Mouse (Mus musculus): ENCODE results near the gene Olfr596. TPM values are rescaled to one million over a fixed set of nuclear protein-coding genes. Genes with fewer than 3 reads are reported as not detected.

The Olfr596 gene
- polyA plus RNA-seq (2015; fragmentation: Illumina TruSeq; extraction: RNeasy Lipid Tissue Mini Kit (QIAGEN cat#74804); ENCODE audit: insufficient read depth, low read depth, low replicate concordance), result not detected

DNA sequence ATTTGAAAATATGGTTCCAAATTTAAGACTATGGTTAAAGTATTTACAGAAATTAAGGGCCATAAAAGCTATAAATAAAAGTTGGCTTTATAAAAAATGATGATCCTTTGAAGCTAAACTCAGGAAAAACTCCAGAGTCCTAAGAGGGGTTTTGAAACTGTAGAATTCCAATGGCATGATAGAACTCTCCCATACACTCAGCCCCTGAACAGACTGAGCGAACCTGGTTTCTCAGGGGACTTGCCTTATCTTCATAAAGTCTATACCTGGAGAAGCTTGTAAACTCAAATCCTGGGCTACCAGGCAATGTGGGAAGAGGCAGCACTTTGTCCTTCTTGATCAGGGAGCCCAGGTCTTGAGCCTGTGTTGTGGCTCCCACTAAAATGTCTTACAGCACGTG, at the start of gene Olfr596:
Gene Olfr596 (plus strand): TSS at position 301 of the 400 bp plus-strand sequence.

GRCm38 (mm10) chr7:103316015-103316414, 10.6 kb downstream of the Olfr596 start, which contains the start of gene Olfr597:
Olfr597 (plus strand) TSS chr7:103316315.

DNA sequence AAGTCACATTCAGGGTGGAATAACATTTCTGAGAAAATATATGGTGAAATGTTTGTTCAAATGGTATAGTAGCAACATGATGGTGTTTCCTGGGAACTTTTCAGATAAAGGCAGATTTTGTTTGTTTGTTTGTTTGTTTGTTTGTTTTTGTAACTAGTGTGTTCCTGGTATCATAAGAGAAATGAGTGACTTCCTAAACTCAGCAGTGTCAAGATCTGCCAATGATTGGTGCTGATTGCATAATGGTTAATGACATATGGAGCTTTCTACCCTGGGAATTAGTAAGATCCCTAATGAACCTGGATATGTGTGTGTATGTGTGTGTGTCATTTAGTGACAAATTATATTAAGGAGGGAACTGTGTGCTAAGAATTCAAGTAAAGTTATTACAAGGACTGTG, 17.8 kb downstream of the Olfr596 start, which contains the start of gene Olfr598:
Gene Olfr598 (plus strand): TSS at position 301 of the 400 bp plus-strand sequence.

DNA sequence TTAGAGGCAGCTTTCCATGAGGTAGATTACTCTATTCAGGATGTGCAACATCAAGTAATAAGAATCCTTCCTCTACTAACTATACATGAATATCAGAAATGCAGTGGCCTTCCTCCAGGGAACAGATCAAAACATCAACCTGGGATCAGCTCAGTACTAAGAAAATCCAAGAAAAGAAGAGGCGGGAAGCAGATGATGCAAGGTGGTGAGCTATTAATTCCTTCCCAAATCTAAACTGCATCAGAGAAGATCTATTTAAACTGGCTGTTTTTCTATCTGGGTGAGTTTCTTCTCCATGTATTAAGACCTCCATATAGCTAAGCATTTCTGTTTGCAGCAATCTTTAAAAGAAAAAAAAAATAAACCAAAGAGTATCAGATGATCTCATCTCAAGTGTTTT, 30.2 kb downstream of the Olfr596 start, which contains the start of gene Olfr599:
Gene Olfr599 (plus strand): TSS at position 301 of the 400 bp plus-strand sequence.

GRCm38 (mm10) chr7:103349569-103349968, 44.1 kb downstream of the Olfr596 start, which contains the start of gene Olfr600:
Olfr600 (minus strand) TSS chr7:103349669.

Other genes starting within 250 kb of the Olfr596 start
- not detected for gene Olfr584, start 223.8 kb upstream of the Olfr596 start, polyA plus RNA-seq (2015; fragmentation: Illumina TruSeq; extraction: RNeasy Lipid Tissue Mini Kit (QIAGEN cat#74804); ENCODE audit: insufficient read depth, low read depth, low replicate concordance)
- not detected for gene Olfr585, start 207.9 kb upstream of the Olfr596 start, polyA plus RNA-seq (2015; fragmentation: Illumina TruSeq; extraction: RNeasy Lipid Tissue Mini Kit (QIAGEN cat#74804); ENCODE audit: insufficient read depth, low read depth, low replicate concordance)
- gene Olfr586, start 180.0 kb upstream of the Olfr596 start, polyA plus RNA-seq (2015; fragmentation: Illumina TruSeq; extraction: RNeasy Lipid Tissue Mini Kit (QIAGEN cat#74804); ENCODE audit: insufficient read depth, low read depth, low replicate concordance), result not detected
- gene Olfr588-ps1, start 164.8 kb upstream of the Olfr596 start, polyA plus RNA-seq (2015; fragmentation: Illumina TruSeq; extraction: RNeasy Lipid Tissue Mini Kit (QIAGEN cat#74804); ENCODE audit: insufficient read depth, low read depth, low replicate concordance), result not detected
- not detected for gene Olfr589, start 149.3 kb upstream of the Olfr596 start, polyA plus RNA-seq (2015; fragmentation: Illumina TruSeq; extraction: RNeasy Lipid Tissue Mini Kit (QIAGEN cat#74804); ENCODE audit: insufficient read depth, low read depth, low replicate concordance)
- gene Olfr591, start 127.3 kb upstream of the Olfr596 start, polyA plus RNA-seq (2015; fragmentation: Illumina TruSeq; extraction: RNeasy Lipid Tissue Mini Kit (QIAGEN cat#74804); ENCODE audit: insufficient read depth, low read depth, low replicate concordance), result not detected
- gene Olfr592, start 120.8 kb upstream of the Olfr596 start, polyA plus RNA-seq (2015; fragmentation: Illumina TruSeq; extraction: RNeasy Lipid Tissue Mini Kit (QIAGEN cat#74804); ENCODE audit: insufficient read depth, low read depth, low replicate concordance), result not detected
- gene Olfr593, start 93.8 kb upstream of the Olfr596 start, polyA plus RNA-seq (2015; fragmentation: Illumina TruSeq; extraction: RNeasy Lipid Tissue Mini Kit (QIAGEN cat#74804); ENCODE audit: insufficient read depth, low read depth, low replicate concordance), result not detected
- gene Olfr594, start 88.7 kb upstream of the Olfr596 start, polyA plus RNA-seq (2015; fragmentation: Illumina TruSeq; extraction: RNeasy Lipid Tissue Mini Kit (QIAGEN cat#74804); ENCODE audit: insufficient read depth, low read depth, low replicate concordance), result not detected
- not detected for gene Usp17ld, start 53.1 kb upstream of the Olfr596 start, polyA plus RNA-seq (2015; fragmentation: Illumina TruSeq; extraction: RNeasy Lipid Tissue Mini Kit (QIAGEN cat#74804); ENCODE audit: insufficient read depth, low read depth, low replicate concordance)
- not detected for gene Olfr597, start 10.7 kb downstream of the Olfr596 start, polyA plus RNA-seq (2015; fragmentation: Illumina TruSeq; extraction: RNeasy Lipid Tissue Mini Kit (QIAGEN cat#74804); ENCODE audit: insufficient read depth, low read depth, low replicate concordance)
- not detected for gene Olfr598, start 17.9 kb downstream of the Olfr596 start, polyA plus RNA-seq (2015; fragmentation: Illumina TruSeq; extraction: RNeasy Lipid Tissue Mini Kit (QIAGEN cat#74804); ENCODE audit: insufficient read depth, low read depth, low replicate concordance)
- not detected for gene Olfr599, start 30.3 kb downstream of the Olfr596 start, polyA plus RNA-seq (2015; fragmentation: Illumina TruSeq; extraction: RNeasy Lipid Tissue Mini Kit (QIAGEN cat#74804); ENCODE audit: insufficient read depth, low read depth, low replicate concordance)
- gene Olfr600, start 44.0 kb downstream of the Olfr596 start, polyA plus RNA-seq (2015; fragmentation: Illumina TruSeq; extraction: RNeasy Lipid Tissue Mini Kit (QIAGEN cat#74804); ENCODE audit: insufficient read depth, low read depth, low replicate concordance), result not detected
- gene Olfr601, start 57.0 kb downstream of the Olfr596 start, polyA plus RNA-seq (2015; fragmentation: Illumina TruSeq; extraction: RNeasy Lipid Tissue Mini Kit (QIAGEN cat#74804); ENCODE audit: insufficient read depth, low read depth, low replicate concordance), result not detected
- not detected for gene Olfr603, start 80.5 kb downstream of the Olfr596 start, polyA plus RNA-seq (2015; fragmentation: Illumina TruSeq; extraction: RNeasy Lipid Tissue Mini Kit (QIAGEN cat#74804); ENCODE audit: insufficient read depth, low read depth, low replicate concordance)
- gene Usp17lc, start 109.4 kb downstream of the Olfr596 start, polyA plus RNA-seq (2015; fragmentation: Illumina TruSeq; extraction: RNeasy Lipid Tissue Mini Kit (QIAGEN cat#74804); ENCODE audit: insufficient read depth, low read depth, low replicate concordance), result not detected
- not detected for gene Olfr605, start 139.8 kb downstream of the Olfr596 start, polyA plus RNA-seq (2015; fragmentation: Illumina TruSeq; extraction: RNeasy Lipid Tissue Mini Kit (QIAGEN cat#74804); ENCODE audit: insufficient read depth, low read depth, low replicate concordance)
- gene Olfr606, start 143.4 kb downstream of the Olfr596 start, polyA plus RNA-seq (2015; fragmentation: Illumina TruSeq; extraction: RNeasy Lipid Tissue Mini Kit (QIAGEN cat#74804); ENCODE audit: insufficient read depth, low read depth, low replicate concordance), result not detected
- gene Olfr607, start 158.5 kb downstream of the Olfr596 start, polyA plus RNA-seq (2015; fragmentation: Illumina TruSeq; extraction: RNeasy Lipid Tissue Mini Kit (QIAGEN cat#74804); ENCODE audit: insufficient read depth, low read depth, low replicate concordance), result not detected
- not detected for gene Olfr608, start 164.2 kb downstream of the Olfr596 start, polyA plus RNA-seq (2015; fragmentation: Illumina TruSeq; extraction: RNeasy Lipid Tissue Mini Kit (QIAGEN cat#74804); ENCODE audit: insufficient read depth, low read depth, low replicate concordance)
- not detected for gene Olfr609, start 192.4 kb downstream of the Olfr596 start, polyA plus RNA-seq (2015; fragmentation: Illumina TruSeq; extraction: RNeasy Lipid Tissue Mini Kit (QIAGEN cat#74804); ENCODE audit: insufficient read depth, low read depth, low replicate concordance)
- not detected for gene Olfr610, start 206.5 kb downstream of the Olfr596 start, polyA plus RNA-seq (2015; fragmentation: Illumina TruSeq; extraction: RNeasy Lipid Tissue Mini Kit (QIAGEN cat#74804); ENCODE audit: insufficient read depth, low read depth, low replicate concordance)
- not detected for gene Olfr611, start 215.2 kb downstream of the Olfr596 start, polyA plus RNA-seq (2015; fragmentation: Illumina TruSeq; extraction: RNeasy Lipid Tissue Mini Kit (QIAGEN cat#74804); ENCODE audit: insufficient read depth, low read depth, low replicate concordance)
- not detected for gene Olfr612, start 237.1 kb downstream of the Olfr596 start, polyA plus RNA-seq (2015; fragmentation: Illumina TruSeq; extraction: RNeasy Lipid Tissue Mini Kit (QIAGEN cat#74804); ENCODE audit: insufficient read depth, low read depth, low replicate concordance)
- not detected for gene Olfr613, start 242.4 kb downstream of the Olfr596 start, polyA plus RNA-seq (2015; fragmentation: Illumina TruSeq; extraction: RNeasy Lipid Tissue Mini Kit (QIAGEN cat#74804); ENCODE audit: insufficient read depth, low read depth, low replicate concordance)

Measured in pancreas, adult 10 weeks (tissue).